Mouse (Mus musculus) monocyte, adult 2 months (primary cell): ENCODE results near the gene Tedc1.

ENCODE experiments used
- DNase-seq, 2 experiments: peaks; one replicate each; pipeline ENCODE4 v3.0.0; 2022; ENCODE audit warnings: low spot score in 2 of 2, low read depth in 1 of 2

Gene Tedc1

GRCm38 (mm10) chr12:113155887-113156539 is at the start of gene Tedc1:
Tedc1 (plus strand) TSS chr12:113156421.
- peak; percentile 98 to 99 for DNase-seq

GRCm38 (mm10) chr12:113107431-113108124 is 48.6 kb upstream of the Tedc1 start:
- no peak for DNase-seq

DNA sequence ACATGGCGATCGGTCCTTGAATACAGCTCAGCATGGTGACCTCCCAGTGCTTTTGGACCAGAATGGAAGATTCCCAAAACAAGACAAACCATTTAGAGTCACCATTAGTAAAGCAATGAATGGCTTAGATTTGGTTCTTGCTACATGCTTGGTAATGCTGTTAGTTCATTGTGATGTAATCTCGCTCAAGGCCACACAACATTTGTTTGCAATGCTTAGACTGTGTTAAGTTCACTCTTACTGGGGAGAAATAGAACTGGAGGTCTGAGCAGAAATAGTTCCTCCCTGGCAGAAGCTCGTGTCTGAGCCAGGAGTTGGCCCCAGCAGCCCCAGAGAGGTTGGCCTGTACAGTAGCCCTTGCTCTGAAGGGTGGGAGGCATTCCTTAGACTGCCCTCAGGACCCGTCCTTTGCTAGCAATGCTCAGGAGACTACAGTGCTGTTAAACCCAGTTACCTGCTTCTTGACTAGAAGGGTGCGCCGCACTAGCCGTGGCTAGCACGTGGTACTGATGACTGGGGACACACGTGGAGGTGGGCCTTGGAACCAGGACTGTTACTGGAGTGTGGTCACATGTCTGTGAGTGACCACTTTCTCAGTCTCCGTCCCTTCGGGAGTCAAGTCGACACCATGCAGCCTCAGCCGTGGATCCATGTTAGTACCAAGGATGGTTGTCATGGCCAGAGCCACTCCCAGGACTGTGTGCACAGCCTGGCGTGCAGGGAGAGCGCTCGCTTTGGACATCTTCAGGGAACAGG is 47.5 kb upstream of the Tedc1 start:
- DNase-seq, result no peak

DNA sequence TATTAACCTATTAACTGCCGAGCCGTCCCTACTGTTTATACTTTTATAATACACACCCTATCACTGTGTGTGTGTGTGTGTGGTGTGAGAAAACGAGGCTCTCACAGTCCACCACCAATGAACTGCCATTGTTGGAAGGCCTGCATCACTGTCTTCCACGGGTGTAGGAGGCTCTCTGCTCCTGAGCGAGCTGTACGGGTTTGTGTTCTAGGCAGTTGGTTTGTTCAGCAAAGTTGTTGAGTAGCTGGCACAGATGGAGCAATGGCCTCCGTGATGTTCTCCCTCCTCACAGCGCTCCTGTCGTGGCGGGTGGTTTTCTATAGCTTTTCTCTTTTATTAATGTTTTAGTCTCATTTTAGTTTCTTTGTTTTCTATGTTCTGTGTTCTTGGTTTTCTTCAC is 46.4 kb upstream of the Tedc1 start:
- no peak for DNase-seq

GRCm38 (mm10) chr12:113114141-113114540 is 42.1 kb upstream of the Tedc1 start:
- no peak for DNase-seq

GRCm38 (mm10) chr12:113114856-113115538 is 41.2 kb upstream of the Tedc1 start:
- no peak for DNase-seq

DNA sequence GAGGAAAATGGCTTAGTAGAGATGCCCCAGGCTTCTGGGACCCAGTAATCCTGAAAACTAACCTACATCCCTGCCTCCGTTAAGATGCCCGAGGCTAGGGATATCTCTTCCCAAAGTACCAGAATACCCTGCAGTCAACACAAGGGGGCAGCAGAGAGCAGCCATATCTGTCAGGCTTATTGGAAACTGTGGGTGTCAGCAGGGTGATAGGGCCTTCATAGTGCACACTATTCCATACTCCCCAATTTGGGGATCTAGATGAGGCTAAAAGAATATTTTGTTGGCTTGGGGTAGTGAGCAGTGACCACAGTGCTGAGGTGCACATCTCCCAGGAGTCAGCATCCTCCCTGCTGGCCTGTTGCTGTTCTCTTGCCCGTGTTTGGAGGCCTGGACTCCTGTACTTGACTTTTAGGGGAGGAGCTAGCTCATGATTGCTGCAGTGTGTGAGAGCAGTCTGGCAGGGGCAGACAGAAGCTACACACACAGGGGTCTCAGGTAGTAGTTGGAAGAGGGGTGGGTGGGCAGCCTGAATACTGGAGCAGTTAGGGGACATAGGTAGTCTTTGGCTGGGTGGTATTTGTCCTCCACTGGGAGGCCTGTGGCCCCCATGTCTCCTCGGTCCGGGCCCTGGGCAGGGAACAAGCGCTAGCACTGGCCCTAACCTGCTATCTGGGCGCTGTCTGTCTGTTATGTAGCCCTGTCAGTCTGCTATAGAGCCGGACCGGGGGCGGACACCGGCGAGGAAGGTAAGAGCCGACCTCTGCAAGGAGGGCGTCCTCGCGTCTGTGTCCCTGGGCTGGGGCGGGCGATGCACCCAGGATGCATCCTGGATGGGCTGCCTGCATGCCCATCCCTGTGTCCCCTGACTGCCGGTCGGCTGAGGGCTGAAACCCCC is 36.5 kb upstream of the Tedc1 start:
- DNase-seq, result peak in 1 of 2 experiments; percentile 65

GRCm38 (mm10) chr12:113124726-113125125 is 31.5 kb upstream of the Tedc1 start:
- DNase-seq, result no peak

- no peak for DNase-seq
These were observed 25.5 kb upstream of the Tedc1 start for GRCm38 (mm10) chr12:113130732-113131131.

- DNase-seq, result no peak
These were observed 24.6 kb upstream of the Tedc1 start for GRCm38 (mm10) chr12:113131601-113132000.

DNA sequence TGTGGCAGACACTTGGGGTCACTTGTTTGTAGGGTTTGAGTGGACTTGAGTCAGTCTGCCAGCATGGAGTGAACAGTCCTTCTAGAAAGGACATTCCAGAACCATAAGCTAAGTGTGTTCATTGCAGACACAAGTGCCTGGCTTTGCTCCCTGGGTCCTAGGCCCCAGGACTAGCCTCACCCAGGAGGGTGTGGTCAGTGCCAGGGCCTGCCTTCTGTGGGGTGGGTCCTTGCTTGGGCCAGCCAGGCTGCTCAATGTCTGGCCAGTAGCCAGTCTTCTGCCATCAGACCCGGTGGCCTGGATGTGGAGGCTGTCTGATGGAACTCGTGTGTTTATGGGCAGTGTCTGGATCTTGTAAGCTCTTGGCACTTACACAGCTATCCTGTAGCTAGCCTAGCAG is 23.7 kb upstream of the Tedc1 start:
- no peak for DNase-seq

- DNase-seq, result no peak
These were observed 23.0 kb upstream of the Tedc1 start for GRCm38 (mm10) chr12:113133260-113133659.

- no peak for DNase-seq
These were observed 22.3 kb upstream of the Tedc1 start for GRCm38 (mm10) chr12:113133861-113134403.

- DNase-seq, result no peak
These were observed 21.7 kb upstream of the Tedc1 start for GRCm38 (mm10) chr12:113134502-113134901.

DNA sequence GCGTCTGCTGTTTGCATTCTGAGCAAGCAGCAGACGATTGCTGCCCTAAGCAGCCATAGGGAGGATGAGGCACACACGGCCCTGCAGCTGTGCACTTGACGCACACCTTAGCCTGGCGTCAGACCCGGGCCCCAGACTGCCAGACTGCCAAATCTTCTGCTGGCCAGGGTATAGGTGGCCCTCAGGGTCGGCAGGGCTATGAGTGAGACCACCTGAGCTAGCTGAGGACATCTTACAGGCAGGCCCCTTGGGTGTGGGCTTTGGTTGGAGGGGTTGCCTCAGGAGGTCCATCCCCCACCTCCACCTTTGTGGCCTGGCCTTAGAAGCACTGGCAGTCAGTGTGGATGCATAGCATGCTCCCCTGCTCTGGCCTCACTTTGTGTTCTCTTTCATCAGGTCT is 20.8 kb upstream of the Tedc1 start:
- DNase-seq, result no peak

- no peak for DNase-seq
These were observed 19.7 kb upstream of the Tedc1 start for GRCm38 (mm10) chr12:113136492-113137020.

- no peak for DNase-seq
These were observed 18.7 kb upstream of the Tedc1 start for GRCm38 (mm10) chr12:113137260-113138213.

- no peak for DNase-seq
These were observed 17.9 kb upstream of the Tedc1 start for GRCm38 (mm10) chr12:113138291-113138690.
